Mouse (Mus musculus) cerebellum, postnatal 36 days (tissue): Measurements from ENCODE around the gene Pdx1.

ENCODE experiments used
- DNase-seq, 2 experiments: peaks; one replicate each; pipeline ENCODE4 v3.0.0; 2021 to 2022; ENCODE audit warnings: mixed read lengths in 2 of 2

The Pdx1 gene

DNA sequence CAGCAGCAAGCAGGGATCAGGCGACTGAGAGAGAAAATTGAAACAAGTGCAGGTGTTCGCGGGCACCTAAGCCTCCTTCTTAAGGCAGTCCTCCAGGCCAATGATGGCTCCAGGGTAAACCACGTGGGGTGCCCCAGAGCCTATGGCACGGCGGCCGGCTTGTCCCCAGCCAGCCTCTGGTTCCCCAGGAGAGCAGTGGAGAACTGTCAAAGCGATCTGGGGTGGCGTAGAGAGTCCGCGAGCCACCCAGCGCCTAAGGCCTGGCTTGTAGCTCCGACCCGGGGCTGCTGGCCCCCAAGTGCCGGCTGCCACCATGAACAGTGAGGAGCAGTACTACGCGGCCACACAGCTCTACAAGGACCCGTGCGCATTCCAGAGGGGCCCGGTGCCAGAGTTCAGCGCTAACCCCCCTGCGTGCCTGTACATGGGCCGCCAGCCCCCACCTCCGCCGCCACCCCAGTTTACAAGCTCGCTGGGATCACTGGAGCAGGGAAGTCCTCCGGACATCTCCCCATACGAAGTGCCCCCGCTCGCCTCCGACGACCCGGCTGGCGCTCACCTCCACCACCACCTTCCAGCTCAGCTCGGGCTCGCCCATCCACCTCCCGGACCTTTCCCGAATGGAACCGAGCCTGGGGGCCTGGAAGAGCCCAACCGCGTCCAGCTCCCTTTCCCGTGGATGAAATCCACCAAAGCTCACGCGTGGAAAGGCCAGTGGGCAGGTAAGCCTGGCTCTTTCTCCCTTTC lies at the start of gene Pdx1:
Gene Pdx1, plus strand, starts transcription at position 34 of the 747 bp plus-strand sequence.
- no peak for DNase-seq

DNA sequence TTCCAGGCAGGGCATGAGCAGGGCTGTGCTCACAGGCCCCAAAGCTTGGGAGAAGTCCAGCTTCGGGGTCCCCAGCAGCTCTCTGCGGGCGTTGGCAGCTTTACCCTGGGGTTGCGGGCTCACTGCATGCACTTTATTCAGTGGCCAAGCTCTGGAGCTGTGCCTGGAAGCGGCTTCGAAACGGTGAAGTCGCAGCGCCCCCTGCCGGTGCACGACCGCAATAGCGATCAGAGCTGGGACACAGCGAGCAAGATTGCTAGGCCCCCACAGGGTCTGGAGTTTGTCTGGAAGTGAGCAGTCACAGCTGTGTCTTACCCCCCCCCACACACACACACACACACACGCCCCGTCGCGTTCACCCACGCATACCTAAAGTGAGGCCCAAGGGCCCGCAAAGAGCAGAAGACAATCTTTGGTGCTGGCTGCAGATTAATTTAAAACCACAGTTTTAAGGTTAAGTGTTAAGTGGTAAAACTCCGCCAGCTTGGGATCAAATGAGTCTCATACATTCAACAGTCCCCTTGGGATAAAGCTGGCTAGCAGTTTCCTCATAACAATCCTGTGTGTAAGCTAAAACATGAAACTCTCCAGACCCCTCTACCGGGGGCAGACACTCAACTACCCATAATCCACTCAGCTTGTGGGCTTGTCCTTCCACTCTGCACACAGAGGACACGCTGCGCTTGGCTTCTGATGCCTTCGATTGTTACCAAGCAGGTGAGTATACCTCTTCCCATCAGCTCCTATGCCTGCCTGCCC lies 42.2 kb upstream of the Pdx1 start:
- DNase-seq, result peak; percentile 88 to 89

DNA sequence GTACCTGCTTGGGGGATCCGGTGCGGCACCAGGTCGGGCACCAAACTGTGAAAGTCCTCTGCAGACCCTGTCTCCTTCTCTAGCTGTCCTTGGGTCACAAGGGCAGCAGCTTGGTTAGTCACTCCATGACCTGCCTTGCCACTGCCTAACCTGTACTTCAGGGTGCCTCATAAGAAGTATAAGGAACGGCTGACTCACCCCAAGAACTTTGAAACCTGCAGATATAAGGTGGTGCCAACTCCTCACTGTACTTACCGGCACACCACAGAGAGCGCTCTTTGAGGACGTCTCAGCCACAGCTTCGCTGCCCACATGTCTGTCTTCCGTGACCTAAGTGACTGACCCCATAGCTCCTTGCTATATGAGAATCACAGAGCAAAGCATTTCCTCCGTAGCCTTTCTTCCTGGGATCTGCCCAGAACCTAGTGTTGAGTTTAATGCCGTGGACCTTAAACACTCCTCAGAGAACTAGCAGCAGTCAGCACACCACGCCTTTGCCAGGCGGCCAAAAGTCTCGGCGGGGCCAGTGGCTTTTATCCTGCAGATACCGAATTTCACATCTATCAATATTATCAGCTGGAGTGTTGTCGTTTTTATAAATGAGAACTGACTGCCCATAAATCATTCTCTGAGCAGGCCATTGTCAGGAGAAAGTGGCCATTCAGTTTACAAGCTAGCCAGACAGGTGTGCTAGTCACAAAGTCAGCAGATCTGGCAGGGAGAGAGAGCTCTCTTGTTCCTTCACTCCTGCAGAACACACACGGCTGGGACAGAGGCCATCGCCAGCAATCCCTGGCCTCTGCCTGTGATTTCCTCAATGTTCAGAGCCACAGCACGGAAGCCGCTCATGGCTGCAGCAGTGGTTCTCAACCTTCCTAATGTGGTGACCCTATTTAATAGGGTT lies 34.1 kb upstream of the Pdx1 start:
- no peak for DNase-seq

DNA sequence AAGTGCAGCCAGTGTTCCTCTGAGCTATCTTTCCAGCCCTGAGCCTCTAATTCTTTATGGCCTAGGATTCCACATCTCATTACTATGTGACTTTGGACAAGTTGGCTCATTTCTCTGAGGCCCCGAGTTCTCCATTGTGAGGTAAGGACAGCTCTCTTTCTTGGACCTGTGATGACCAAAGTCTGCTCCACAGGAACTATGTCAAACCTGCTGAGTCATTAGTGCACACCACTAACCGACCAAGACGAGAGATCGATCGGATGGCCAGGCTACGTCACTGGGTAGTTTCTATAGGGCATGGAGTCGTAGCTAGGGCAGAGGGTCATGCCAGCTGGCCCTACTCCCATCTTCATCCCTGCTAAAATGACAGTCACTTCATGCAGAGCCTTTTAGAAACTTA lies 25.9 kb upstream of the Pdx1 start:
- no peak for DNase-seq

DNA sequence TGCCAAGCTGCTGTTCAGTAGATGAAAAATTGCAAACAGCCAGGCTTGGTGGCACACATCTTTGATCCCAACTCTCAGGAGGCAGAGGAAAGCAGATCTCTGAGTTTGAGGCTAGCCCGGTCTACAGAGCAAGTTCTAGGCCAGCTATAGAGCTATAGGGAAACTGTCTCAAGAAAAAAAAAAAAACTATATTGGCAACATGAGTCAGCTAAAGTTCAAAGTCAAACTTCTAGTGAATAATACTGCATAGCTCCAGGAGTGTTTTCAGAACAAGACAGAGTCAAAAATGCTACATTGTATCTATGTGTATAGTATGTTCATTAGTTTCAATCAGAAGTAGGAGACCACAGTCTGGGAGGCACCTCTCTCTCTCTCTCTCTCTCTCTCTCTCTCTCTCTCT lies 9.6 kb upstream of the Pdx1 start:
- no peak for DNase-seq

DNA sequence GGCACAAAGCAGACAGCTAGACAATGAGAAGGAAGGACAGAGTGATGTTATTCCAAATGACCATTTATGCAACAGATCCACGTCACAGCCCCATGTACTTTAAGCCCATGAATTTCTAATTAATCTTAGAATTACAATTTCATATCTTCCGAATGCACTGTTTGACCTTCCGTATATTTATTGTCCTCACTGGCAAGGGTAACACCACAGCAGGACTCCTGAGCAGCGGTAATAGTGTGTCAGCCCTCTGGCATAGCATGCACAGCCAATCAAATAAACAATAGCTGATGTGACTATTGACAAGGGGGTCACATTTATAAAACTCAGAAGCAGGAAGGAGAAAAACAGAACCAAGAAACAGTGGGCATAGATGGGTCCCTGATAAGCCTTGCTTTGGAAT lies 9.0 kb upstream of the Pdx1 start:
- no peak for DNase-seq

DNA sequence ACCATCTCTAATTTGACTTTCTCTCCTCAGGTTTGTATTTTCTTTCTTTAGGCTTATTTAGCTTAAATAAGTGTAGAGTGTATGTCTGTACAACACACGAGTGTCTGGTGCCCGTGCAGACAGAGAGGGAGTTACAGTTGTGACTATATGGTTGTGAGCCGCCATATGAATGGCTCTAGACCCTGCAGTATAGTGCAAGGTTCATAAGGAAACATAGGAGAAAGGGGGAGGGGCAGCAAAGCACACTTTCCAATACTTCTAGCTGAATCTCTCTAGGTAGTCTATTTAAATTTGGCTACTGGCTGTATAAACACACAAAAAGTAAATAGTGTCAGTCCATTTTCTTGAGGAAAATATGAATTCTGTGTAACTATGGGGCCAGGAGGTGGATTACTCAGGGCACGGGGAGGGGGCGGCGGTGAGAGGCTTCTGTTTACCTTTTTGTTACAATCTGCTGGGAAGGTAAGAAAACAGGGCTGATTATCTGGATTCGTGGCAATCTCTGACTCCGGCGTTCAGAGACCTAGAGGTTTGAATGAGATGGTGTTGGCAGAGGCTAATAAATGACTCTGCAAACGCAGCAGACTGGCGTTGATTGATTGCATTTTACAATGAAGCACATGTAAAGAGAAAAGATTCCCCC lies 7.7 kb upstream of the Pdx1 start:
- DNase-seq, result no peak

DNA sequence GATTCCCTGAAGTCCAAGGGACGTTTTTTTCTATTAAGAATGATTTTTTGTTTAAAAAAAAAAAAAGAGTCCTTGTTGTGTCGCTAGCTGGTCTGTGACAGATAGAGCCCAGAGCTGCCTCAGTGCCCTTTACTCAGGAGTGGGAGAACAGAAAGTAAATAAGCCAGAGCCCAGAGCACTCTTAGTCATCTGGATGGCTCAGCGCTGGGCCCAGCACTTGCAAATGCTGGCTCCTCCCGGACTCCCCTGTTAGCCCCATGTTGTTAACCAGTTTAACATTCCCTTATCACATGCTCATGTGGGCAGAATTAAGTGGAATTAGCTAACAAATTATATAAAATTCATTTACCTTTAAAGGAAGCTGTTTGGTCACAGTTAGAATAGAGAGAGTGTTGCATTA lies 5.8 kb upstream of the Pdx1 start:
- no peak for DNase-seq

DNA sequence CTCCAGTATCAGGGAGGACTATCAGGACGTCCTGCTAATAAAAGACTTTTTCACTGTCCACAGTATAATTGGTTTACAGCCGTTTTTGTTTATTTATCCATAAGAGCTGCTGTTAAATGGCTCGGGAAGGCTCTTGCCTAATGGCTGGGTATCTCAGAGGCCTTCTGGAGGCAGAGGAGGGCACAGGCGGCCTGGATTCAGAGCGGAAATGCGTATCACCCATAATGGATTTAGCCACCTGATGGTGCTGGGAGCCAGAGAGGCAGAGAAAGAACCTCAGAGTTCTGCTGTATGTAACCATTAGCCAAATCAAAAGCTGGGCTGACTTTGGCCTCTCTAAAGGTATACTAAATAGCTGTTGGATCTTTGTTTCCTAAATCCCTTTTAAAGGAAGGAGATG lies 2.3 kb upstream of the Pdx1 start:
- no peak for DNase-seq

DNA sequence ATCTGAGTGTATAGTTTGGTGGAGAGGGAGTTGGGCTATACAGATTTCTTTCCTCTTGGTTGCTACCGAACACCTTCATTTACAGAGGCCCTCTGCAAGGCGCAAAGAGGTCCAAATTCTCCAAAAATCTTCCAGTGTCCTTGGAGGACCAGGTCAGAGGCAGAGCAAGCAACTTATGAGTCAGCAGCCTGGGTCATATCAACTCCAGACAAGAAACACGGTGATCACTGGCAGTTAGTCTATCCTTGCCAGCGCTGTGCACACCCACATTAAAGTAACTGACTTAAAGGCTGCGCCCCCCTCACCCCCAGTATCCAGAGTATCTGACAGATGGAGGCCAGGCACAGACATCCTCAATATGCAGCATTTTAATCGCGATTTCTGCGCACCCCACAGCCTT lies 1.0 kb upstream of the Pdx1 start:
- no peak for DNase-seq

DNA sequence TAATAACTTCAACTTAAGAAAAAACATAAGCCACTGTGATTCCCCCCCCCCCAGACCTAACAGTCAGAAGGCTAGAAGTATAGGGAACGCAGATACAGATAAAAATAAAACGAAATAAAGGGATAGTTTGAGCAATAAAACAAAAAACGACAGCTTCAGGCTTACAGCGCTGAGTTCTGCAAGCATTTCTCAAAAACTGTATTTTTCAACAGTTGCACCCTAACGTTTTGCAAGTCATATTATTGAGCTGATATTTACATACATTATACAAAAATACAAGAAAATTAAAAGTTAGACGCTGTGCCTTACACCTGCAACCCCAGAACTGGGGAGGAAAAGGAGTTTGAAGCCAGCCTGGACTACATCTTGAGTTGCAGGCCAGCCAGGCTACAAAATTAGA lies 388 bp upstream of the Pdx1 start:
- no peak for DNase-seq

DNA sequence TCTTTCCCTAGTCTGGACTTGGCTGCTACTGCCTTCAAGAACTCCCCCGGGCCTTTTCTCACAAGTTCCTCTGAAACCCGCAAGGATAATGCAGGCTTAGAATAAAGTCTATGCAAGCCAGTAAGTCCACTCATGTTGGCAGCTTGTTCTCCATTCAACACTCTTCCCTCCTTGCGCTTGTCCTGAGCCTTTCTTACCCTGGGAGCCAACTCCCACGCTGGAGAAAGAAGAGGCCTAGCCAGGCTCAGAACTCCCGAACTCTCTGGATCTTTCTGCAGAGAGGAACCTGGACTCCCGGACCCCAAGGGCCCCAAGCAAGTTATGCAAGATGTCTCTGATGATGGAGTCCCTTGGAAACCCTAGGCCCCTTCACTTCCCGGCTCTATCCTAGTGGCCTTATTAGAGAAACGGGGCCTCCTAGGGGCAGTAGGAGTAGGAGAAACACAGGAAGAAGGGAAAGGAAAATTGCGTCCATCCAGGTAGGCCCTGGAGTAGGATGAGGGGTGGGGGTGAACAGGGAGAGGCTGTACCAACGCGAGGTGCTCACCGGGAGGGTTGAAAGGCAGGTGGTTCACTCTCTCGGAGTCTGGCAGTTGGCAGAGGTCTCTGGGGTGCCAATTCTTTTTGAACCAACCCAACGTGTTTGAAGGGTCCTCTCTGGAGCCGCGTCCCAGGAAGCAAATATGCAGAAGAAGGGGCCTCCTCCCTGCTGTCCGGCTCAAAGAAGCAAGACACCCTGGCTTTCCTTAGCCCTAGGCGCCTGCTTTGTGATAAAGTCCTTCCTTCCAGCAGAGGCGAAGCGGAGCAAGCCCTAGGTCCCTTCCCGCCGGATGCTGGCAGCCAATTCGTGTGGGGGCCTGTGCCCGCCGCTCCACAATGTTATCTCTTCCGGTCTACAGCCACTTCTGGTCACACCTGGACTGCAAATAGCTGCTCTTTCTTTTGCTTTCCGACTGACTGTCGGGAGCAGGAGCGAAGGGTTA lies 1.2 kb downstream of the Pdx1 start:
- DNase-seq, result no peak

DNA sequence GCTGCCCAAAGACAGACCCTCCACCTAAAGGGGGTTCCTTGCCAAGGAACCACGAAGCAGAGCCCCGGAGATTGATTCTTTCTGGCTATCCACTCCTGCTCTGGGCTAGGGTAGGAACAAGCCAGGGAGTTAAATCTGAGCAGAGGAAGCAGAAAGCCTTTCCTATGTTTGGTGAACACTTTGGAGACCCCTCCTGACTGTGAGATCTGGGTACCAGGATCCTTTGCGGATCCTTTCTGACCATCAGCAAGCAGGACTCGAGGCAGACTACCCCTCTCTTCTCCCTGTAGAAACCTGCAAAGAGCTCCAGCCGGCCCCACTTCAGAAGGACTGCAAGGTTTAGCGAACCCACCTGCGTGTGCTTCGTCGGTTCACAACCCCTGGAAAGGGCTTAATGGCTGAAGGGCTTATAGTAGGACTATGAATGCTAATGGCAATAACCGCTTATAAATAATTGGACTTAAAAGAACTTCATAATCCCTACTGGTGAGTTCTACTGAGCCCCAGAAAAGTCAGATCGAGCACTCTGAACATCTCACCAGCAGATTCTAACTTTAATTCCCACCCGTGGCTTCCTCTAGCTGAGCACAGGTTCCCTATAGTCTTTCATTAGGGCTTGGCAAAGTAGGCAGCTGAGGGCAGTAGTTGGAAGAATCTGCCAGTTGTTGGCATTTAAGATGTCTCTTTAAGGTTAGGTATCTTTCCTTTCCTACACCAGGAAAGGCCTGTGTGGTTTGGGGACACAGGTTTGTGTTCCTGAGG lies 2.5 kb downstream of the Pdx1 start:
- DNase-seq, result no peak

DNA sequence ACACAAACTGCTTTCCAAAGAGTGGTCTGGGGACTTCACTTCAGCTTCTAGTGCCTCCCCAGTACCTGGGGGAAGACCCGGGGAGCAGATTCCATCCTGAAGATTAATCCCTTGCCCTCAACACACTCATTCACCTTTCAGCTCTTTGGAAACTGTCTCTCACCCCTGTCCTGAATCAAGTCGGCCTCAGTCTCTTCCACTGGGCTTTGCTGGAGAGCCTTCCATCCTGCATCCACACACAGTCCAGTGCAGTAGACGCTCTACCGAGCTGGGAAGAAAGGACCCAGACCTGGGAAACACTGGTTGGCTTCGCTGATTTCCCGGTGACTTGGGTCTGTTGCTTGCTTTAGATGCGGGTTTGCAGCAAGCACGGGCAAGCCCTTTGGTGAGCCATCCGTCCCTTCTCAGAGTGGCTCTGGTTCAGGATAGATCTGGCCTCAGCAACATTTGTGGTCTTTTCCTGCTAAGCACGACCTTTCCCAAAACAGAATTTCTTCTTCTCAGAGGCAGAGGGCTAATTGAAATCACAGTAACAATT lies 3.1 kb downstream of the Pdx1 start:
- DNase-seq, result no peak

DNA sequence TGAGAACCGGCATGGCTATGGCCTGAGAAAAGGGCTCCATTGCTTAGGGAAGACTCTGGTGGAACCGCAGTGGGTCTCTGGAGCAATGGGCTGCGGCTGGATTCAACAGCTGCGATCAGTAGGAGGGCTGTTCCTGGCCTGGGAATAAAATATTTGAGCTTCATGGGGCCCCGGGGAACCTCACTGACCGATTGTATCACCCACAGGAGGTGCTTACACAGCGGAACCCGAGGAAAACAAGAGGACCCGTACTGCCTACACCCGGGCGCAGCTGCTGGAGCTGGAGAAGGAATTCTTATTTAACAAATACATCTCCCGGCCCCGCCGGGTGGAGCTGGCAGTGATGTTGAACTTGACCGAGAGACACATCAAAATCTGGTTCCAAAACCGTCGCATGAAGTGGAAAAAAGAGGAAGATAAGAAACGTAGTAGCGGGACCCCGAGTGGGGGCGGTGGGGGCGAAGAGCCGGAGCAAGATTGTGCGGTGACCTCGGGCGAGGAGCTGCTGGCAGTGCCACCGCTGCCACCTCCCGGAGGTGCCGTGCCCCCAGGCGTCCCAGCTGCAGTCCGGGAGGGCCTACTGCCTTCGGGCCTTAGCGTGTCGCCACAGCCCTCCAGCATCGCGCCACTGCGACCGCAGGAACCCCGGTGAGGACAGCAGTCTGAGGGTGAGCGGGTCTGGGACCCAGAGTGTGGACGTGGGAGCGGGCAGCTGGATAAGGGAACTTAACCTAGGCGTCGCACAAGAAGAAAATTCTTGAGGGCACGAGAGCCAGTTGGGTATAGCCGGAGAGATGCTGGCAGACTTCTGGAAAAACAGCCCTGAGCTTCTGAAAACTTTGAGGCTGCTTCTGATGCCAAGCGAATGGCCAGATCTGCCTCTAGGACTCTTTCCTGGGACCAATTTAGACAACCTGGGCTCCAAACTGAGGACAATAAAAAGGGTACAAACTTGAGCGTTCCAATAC lies 4.7 kb downstream of the Pdx1 start:
- DNase-seq, result no peak

DNA sequence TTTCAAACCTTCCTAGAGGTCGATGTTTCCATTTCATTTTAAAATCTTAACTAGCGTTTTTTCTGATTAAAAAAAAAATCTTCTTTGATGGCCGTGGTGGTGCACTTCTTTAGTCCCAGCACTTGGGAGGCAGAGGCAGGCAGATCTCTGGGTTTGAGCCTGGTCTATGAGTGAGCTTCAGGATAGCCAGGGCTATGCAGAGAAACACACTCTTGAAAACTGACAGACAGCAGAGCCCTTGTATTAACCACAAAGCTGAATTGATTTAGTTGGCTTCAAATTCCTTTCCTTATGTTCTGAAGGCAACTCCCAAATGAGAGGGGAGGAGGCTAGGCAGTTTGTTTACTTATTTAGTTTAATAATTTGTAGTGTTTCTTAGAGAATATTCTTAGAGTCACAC lies 6.0 kb downstream of the Pdx1 start:
- no peak for DNase-seq

DNA sequence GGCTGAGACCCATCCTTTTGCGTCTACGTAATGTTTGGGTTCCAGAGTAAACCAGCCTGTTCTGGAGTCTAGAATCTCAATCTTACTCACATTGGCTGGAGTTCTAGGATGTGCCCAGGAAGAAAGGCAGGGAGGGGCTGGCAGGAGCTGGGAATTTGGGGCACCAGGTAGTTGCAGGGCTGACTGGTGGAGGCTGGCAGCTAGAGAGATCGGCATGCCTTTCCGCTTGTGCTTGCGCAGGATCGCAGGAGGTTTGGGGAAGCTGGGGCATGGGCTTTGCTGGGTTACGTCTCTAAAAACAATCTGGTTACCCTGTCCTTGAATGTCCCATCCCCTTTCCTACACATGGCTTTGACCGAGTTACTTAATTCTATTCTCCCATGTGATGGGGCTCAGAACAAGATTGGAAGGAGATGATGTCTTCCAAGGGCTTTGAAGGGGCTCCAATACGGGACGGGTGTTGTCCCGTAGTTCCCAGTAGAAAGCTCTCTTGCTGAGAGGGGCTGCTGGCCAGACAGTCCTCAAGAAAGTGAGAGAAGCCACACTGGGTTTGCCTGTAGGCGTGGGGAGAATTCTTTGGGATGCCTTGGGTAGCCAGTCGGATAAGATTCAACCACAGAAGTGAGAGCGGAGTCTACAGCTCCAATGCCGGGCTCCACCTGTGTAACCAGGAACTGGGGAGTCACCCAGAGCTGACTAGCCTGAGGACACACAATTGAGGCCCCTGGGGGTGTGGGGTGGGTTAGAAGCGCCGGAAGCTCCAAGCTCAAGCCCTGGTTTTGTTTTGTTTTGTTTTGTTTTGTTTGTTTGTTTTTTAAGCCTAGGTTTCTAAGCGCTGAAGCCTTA lies 7.2 kb downstream of the Pdx1 start:
- DNase-seq, result no peak

DNA sequence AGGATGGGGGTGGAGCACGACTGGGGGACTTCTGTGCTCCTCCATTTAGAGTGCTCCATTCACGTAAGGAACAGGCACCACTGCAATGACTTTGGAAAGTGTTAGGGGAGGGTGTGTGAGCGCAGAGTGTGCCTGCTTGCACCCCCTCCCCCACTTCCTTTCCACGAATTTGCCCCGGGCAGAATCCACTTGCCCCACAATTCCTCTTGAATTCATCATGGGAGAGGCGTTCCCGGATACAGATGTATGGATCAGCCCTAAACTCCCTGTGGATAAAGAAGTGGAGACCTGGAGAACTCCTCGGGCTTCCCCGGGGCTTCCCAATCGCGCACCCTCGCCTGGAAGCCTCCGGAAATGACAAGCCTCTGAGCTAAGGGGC lies 7.8 kb downstream of the Pdx1 start:
- DNase-seq, result no peak
